Mouse (Mus musculus) kidney, postnatal 10 days (tissue): ENCODE measurements around the gene Rhbdf2.

Experiments used
- DNase-seq: peaks from one replicate; pipeline ENCODE4 v3.0.0; 2021; ENCODE audit warnings: mixed read lengths

The Rhbdf2 gene

DNA sequence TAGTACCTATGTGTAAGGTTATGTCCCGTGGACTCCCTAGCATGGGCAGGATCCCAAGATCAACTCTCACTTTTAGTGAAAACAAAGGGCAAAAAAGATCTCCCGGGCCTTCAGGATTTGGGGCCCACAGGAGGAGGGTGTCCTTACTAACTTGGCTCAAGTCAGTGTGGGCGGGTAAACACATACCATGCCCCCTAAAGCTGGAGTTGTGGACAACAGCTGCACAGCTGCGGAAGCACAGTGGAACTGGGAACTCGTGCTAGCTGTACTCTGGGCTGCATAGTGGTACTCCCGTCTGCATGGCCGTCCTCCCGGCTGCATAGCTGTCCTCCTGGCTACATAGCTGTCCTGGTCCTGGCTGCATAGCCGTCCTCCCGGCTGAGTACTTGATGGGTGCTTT lies 31.4 kb upstream of the Rhbdf2 start:
- DNase-seq = peak; percentile 55

DNA sequence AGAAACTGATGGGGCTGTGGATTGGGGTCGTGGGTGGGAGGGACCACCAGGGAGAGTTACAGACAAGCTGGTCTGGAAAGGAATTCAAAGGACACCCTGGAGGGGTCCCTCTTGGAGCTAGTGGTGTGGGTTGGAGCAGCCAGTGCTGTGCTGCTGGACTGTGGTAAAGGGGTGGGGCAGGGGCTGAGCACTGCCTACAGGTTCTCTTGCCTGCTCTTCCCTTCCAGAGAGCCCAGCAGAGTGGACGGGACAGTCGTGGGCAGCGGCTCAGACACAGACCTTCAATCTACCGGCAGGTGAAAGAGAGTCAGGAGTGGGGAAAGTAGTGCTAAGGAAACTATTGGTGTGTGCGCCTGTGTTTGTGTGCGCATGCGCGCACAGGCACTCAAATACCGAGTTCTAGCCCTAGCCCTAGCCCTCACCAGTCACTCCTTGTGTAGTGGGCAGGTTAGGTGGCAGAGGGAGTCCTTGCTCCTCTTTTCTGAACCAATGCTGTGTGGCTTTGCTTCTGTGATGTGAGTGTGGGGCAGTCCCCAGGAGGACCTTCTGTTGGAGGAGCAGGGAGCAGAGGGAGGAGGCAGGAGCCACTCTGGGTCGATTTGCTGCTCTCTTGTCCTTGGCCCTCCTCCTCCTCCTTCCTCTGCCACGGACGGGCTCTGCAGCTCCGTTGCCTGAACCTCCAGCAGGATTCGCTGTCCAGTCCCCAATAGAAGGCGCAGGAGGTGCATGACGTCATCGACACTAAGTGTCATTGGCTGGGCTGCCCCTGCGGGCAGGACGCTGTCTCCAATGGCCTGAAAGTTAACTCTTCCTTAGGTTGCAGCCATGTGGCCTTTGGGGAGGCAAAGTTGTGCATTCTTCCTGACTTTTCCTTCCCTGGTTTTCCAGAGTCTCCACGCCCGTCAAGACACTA lies 30.7 kb upstream of the Rhbdf2 start:
- DNase-seq = peak; percentile 95

DNA sequence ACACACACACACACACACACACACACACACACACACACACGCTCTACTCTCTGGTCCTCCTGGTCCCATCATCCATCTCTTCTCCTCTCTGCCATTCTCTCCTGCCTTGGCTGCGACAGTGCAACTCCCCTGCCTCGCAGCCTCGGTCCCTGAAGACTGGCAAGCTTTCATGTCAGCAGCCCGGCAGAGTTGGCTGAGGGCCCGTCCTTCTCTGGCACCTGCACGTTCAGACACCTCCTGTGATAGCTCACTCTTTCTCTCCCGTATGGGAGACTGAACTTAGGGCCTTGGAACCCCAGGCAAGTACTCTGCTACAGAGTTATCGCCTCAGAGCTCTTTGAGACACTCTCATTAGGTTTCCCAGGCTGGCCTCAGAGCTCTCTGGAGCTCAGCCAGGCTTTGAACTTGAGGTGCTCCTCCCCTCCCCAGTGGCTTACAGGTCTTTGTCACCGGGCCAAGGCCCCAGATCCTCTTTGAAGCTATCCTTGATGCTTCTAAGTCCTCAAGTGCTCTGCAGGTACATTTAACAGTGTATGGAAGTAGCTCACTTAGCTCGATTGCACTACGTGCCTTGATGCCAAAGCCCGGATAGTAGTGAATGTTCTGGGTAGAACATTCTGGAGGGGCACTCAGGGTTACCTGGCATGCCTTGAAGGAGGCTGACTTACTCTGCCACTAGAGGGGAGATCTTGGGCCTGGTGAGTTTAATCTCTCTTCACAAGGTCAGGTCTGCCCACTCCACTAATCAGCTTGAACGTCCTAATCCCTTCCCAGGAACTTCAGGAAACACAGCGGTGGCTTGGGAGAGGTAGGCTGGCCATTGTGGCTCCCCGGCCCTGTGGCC lies 29.8 kb upstream of the Rhbdf2 start:
- no peak for DNase-seq

DNA sequence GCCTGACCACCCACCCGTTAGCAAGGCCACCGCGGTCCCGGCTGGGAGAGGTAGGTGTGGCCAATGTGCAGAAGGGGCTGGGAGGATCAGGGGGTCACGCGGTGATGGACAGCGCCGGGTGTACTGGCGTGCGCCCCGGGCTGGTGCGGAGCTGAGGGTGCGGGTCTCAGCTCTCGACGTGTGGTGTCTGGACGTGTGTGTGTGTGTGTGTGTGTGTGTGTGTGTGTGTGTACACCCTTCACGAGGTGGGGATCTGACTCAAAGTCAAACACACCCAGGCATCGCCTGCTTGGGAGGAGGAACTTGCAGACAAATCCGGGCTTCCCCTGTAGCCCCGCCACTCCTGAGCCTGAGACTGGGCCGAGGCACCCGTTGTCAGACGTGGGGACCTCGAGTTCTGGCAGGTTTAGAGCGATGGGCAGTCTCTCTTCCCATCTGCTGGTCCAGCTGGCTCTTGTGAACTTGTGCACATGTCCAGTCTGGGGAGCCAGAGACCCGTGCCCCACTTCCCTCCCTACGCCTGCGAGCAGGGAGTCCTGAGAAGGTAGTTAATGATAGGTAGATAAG lies 27.5 kb upstream of the Rhbdf2 start, which contains the start of gene Cygb:
TSS of gene Cygb (minus strand) at position 59 of the 567 bp plus-strand sequence.
- DNase-seq = peak; percentile 65

DNA sequence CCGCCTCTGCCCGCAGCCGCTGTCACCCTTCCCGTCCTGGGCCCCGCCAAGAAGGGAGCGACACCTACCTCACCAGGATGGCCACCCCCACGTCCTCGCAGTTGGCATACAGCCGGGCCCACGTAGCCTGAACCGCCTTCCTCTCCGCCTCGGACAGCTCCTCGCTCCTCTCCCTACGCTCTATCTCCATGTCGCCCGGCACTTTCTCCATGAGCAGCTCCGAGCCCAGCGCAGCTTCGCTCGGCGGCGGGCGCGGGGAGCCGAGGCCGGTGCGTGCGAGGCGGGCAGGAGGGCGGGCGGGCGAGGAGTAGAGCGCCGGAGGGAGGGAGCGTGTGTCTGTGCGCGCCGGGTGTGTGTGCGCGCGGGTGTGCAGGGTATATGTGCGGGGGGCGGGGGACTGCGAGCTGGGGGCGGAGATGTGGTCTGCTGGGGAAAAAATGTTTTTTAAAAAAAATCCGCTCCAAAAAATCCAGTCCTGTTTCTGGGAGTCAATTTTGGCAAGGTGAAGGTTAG lies 26.9 kb upstream of the Rhbdf2 start:
- peak; percentile 70 for DNase-seq

DNA sequence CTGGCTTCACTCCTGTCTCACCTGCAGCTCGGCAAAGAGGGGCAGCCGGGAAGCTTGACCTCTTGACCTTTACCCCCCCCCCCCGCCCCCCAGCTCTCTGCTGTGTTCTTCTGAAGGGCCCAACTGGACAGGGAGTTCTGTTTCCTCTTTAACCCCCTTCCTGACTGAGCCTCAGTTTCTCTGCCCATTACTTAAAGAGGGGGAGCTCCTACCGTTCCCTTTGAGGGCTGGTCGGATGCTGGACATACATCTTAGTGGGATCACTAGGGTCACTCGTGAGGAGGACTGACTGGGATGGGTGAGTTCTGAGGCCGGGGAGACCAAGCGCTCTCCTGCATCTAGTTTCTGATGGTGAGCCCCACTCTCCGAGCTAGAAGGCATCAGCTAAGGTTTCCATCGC lies 26.4 kb upstream of the Rhbdf2 start, which contains the start of gene Prcd:
TSS of gene Prcd (plus strand) at position 301 of the 400 bp plus-strand sequence.
- no peak for DNase-seq

DNA sequence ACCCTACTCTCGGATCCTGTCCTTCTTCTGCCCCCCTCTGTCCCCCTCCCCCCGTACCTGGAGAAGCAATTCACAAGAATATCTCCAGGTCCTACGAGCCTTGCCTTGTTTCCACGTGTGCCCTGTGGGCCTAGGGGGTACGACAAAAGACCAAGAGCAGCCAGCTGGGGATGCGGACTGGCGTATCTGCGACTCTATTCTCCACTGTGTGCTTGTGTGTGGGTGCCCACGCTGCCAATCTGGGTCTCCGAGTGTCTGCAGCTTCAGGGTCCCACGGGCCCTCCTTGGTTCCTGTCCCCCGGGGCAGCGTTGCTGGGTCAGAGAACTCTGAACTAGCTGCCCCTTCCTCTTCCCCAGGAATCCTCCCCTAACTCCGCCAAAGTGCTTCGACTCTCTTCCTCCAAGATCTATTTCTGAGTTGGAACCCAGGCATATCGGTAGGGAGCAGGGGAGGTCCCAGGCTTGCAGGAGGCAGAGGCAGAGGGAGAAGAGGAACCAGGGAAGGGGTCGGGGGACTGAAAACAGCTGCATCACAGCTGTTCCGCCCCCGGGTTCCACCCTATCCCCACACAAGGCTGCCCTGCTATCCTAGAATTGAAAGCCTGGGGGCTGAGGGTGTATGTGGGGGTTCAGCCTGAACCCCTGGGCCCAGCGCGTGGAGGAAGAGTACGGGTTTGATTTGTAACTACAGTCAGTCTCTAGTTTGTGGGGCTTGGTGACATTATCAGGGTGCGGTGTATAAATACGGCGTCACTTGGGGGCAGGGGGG lies 25.7 kb upstream of the Rhbdf2 start:
- DNase-seq = peak; percentile 33

DNA sequence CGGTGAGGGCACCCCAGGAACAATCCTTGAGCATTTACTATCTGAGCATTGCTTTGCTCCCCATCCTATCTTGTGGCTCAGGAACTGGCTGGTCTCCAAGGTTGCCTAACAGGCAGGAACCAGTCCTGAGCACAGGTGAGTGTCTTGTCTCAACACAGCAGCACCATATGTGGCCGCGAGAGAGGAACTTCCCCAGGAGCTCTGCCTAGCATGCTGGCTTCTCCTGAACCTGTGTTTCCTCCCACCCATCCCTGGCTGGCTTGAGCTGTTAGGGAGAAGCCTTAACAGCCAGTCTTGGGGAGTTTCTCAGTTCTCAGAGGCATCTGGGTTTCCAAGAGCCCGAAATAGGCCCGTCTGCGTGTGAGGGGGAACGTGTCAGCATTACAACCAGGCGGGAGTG lies 24.5 kb upstream of the Rhbdf2 start:
- DNase-seq = no peak

DNA sequence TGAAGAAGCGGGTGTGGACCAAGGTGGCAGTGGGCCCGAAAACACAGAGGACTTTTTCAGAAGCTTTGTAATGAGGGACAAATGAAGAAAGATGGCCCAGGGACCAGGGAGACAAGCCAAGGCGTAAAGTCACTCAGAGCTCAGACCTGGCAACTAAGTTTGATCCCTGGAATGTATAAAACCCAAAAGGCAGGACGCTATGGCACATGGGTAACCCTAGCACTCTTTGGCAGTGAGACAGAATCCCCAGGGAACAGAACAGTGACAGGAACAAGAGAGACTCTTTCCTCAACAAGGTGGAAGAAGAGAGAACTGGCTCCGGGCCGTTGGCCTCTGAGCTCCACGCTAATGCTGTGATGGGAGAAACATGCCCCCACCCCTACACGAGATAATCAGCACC lies 24.0 kb upstream of the Rhbdf2 start:
- DNase-seq = no peak

DNA sequence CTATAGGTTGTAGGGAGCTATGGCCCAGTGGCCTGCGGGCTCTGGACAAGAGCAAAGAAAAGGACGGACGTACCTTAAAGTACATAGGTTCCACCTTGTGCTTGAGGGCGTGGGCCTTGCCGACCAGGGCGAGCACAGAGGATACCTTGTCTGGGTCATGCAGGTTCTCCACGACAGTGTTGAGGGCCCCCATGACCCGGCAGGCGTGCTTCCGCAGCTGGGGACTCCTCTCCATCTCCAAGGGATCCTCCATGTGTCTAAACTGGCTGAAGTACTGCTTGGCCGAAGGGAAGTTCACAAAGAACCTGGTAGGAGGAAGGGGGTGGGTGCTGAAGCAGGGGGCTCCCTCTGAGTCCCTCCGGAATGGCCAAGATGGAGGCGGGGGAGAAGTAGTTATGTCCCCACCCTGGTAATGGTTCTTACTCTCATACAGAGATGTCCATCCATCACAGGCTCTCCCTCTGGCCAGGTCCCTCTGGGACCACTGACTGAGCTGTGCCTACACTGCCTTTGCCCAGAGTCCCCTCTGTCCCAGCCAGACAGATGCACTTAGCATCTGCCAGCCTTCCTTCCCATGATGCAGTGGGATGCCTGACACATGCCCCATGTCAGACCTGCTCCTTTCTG lies 23.0 kb upstream of the Rhbdf2 start:
- DNase-seq = peak; percentile 10

DNA sequence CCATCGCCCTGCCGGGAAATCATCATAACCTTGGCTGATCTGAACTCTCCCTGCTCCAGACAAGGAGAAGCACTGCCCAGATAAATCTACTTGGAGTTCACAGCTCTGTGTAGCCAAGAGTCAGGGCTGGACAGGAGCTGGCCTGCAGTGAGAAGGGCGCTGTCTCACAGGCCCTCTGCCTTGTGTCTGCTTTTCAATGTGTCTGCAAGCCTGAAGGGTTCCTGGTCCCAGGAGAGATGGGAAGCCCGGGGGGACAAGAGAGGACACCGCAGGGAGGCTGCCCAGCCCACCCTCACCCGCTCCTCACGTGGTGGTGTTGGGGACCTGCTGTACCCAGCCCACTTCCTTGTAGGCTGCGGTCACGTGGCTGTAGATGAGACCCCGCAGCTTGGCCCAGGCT lies 22.2 kb upstream of the Rhbdf2 start:
- no peak for DNase-seq

DNA sequence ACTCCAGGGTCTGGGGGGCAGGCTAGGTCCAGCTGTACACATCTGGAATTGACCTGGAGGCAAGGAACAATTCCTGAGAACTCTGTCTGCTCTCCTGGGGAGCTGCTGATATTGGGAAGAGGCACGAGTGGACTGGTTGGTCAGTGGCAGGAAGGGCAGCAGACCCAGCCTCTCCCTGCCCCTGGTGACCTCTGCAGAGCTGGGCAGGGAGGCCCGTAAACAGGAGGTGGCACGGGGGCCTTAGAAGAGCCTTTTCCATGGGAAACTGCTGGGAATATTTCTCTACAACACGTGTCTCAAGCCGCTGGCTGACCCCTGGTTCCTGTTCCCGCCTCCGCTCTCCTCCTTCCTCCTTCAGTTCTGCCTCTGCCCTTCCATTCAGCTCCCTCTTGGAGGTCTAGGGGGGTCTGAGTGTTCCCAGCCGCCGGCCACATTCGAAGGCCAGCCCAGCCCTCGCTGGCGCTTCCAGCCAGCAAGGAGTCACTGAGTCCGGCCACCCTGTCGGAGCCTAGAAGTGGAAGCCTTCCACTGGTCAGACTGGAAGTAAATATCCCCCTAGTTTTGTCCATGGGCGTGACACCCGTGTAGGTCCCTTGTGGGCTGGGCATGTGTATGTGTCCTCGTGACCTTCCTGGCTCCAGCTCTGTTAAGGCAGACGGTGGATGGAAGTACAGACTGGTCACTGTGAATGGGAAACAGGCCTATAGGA lies 21.5 kb upstream of the Rhbdf2 start:
- DNase-seq = peak; percentile 86

DNA sequence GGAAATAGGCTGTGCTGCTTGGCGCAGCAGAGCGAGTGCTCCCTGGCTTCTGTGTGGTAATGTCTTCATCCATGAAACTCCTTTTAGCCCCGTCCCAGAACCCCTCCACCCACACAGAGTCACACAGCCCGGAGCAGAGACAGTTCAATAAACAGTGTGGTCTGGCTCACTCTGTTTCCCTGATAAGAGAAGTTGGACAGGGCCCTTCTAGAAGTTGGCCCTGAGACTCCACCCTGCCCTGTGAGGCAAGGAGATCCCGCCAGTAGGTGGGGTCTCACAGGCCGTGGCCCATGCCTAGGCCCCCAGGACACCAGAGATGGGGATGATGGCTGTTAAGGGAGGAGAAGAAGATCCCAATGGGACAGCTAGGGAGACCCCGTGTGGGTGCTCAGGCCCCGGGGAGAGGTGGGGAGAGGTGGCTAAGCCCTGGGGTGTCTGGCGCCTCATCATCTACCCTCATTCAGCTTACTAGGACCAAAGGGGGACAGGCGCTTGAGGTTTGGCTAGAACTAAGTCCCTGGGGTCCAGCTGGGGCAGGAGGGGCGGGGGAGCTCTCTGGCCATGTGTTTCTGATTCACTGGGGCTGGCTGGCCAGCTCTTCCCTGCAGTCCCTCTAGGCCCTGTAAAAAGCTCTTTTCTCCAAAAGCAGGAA lies 20.6 kb upstream of the Rhbdf2 start:
- peak; percentile 76 for DNase-seq

DNA sequence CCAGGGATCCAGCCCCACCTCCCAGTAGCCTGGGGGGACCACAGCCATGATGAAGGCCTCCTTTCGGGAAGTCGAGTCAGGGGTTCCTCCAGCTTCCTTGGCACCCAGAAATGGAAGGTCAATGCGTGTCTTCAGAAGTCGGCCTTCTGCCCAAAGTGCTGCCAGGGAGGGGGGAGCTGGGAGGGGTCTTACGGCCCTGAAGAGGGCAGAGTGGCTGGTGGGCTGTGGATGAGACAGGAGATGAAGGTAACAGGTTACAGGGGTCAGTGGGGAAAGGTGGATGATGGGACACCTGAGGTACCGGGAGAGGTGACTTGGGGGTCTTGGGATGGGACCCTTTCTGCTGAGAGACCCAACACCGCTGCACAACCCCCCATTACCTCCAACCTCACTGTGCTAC lies 20.0 kb upstream of the Rhbdf2 start:
- peak; percentile 17 for DNase-seq

DNA sequence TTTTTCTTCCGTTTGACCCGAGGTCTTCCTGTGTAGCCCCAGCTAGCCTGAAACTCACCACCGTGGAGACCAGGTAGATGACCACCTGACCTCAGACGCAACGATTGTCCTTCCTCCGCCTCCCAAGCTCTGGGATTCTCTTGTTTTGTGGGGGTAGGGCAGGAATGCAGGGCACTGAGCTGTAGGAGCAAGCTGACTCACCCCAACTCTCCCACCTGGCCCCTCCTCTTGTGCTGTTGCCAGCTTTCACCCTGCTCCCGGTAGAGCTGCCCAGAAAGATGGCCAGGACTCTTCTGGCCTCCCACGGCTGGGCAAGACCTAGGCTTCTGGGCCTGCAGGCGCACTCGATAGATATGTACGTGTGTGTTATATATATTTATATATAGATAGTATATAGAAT lies 19.3 kb upstream of the Rhbdf2 start:
- no peak for DNase-seq

DNA sequence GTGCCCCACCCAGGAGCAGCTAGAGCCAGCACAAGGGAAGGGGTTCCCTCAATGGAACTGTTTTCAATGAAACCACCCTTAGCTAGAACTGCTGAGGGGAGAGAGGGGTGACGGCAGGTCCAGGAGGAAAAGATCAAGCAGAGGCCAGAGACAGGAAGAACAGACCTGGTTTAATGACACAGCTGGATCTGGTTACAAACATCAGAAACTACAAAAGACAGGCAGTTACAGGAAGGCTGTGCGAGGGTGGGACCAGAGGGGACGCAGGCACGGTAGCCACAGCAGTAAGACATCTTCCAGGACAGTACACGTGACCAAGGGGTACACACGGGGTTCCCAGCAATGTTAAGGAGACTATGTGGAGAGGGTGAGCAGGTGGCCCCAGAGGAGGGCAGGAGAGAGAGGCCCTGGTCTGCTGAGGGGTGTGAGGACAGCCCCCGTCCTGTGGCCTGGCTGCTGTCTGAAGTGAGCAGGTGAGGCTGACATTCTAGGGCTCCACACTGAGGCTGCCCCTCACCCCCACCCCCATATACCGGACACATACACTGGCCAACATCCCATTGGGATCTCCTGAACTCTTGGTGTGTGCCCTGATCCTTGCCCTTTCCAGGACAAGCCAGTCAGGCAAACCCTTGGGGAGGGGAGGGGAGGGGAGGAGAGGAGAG lies 18.8 kb upstream of the Rhbdf2 start:
- peak; percentile 28 for DNase-seq

DNA sequence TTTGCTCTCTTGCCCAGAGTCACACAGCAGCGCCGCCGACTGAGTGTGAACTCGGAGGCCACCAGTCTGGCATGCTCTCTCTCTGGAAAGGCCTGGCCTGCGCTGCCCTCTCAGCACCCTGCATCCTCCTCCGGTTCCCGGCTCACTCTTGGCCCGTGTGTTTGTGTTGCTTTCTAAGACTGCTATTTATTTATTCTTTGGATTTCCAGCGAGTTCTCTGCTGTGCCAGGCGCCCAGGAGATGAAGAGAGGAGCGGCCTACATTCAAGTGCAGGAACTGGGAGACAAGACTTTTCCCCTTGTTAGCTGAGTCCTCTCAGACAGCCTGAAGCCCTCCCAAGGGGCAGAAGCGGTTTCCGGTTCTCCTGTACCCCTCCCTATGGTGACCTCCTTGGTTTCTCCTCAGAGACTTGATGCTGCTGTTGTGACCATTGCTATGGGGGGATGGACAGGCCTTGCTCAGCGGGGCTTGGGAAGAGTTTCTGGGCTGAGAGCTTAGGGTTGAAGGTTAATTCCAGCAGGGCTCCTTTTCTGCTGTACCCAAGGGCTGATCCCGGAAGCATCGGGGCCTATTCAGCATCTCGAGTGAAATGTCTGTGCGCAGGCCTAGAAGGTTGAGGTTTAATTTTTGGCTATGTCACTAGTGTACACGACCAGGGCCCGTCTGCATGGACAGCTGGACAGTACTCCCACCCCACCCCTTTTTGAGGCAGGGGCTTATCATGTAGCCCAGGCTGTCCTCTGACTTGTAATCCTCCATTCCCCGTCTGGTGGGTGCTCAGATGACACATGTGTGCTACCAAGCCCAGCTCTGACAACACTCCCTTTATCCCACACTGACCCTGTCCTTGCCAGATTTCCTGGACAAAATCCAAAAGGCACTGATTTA lies 17.6 kb upstream of the Rhbdf2 start:
- peak; percentile 60 for DNase-seq

DNA sequence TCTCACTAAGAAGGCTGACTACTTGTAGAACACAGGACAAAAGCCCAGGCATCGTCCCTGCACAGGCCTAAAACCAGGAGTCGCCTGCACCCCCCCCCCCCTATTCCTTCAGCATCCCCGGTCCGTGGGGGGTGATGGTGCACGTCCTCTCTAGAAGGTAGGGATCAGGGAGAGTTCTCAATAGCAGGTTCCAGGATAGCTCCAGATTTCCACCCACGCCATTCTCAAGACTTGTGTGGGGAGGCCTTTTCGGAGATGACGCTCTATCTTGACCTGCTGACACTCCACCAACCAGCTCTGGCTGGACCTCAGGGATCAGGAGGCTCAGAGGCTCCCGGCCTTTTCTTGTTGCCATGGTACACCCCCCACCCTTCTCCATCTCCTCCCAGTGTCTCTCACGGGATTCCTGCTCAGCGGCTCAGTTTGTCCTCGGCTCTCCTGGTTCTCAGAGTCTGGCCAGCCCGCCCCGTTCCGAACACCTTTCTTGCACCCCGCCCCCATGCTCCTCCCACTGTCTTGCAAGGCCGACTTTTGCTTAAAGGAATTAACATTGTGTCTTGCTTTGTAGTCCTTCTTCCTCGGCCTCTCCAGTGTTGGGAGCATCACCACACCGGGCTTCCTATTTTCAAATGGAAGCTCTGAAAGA lies 16.9 kb upstream of the Rhbdf2 start:
- peak; percentile 60 for DNase-seq
